Mouse (Mus musculus) megakaryocyte, embryonic 14.5 days (primary cell): ENCODE data around the gene 2310034G01Rik. TPM values are rescaled to one million over a fixed set of nuclear protein-coding genes. Genes with fewer than 3 reads are reported as not detected.
A peak's percentile ranks its signal among the peaks of the same experiment; 100 is the strongest.

Experiments
- H3K27me3 ChIP-seq: replicated peaks from 2 replicates; pipeline ENCODE3; 2012; ENCODE audit warnings: inconsistent platforms
- H3K36me3 ChIP-seq: replicated peaks from 2 replicates; pipeline ENCODE3; 2012; ENCODE audit warnings: low read length, inconsistent platforms, mixed read lengths
- H3K4me1 ChIP-seq: 2 replicates; pipeline ENCODE4 v1.6.1; 2012; ENCODE audit warnings: inconsistent platforms
- H3K4me3 ChIP-seq: replicated peaks from 2 replicates; pipeline ENCODE3; 2012; ENCODE audit warnings: moderate library complexity, mild to moderate bottlenecking, inconsistent platforms
- H3K9me3 ChIP-seq: 2 replicates; pipeline ENCODE4 v1.6.1; 2012; ENCODE audit warnings: inconsistent platforms
- FLI1 ChIP-seq: IDR thresholded peaks from 2 replicates; pipeline ENCODE4 v1.6.1; 2012; ENCODE audit warnings: low read length, inconsistent platforms, mixed read lengths
- GATA1 ChIP-seq: IDR thresholded peaks from 3 replicates; pipeline ENCODE4 v1.6.1; 2012; ENCODE audit warnings: mixed read lengths, low read length, inconsistent platforms, borderline replicate concordance
- polyA plus RNA-seq: library from polyadenylated mRNA; stranded (reverse); fragments of >175 nt; gene quantifications from 2 replicates; pipeline ENCODE4 v1.2.3, GENCODE M21; 2012; ENCODE audit warnings: low replicate concordance; ENCODE audit not compliant: insufficient read depth

Gene 2310034G01Rik
- polyA plus RNA-seq, 1 experiment: 0.32 TPM

- no peak overlapping the region for H3K4me3 ChIP-seq
- peaks cover 49% of the 10 kb centered on the region for H3K4me1 ChIP-seq
- H3K27me3 ChIP-seq: peaks cover 98% of the 10 kb centered on the region
- no peaks in the 10 kb centered on the region for H3K36me3 ChIP-seq
- H3K9me3 ChIP-seq: no peaks in the 10 kb centered on the region
- TF ChIP-seq FLI1 (no peak), GATA1 (no peak)
Measured at GRCm38 (mm10) chr19:46322144-46322995, 27.7 kb downstream of the 2310034G01Rik start.

DNA sequence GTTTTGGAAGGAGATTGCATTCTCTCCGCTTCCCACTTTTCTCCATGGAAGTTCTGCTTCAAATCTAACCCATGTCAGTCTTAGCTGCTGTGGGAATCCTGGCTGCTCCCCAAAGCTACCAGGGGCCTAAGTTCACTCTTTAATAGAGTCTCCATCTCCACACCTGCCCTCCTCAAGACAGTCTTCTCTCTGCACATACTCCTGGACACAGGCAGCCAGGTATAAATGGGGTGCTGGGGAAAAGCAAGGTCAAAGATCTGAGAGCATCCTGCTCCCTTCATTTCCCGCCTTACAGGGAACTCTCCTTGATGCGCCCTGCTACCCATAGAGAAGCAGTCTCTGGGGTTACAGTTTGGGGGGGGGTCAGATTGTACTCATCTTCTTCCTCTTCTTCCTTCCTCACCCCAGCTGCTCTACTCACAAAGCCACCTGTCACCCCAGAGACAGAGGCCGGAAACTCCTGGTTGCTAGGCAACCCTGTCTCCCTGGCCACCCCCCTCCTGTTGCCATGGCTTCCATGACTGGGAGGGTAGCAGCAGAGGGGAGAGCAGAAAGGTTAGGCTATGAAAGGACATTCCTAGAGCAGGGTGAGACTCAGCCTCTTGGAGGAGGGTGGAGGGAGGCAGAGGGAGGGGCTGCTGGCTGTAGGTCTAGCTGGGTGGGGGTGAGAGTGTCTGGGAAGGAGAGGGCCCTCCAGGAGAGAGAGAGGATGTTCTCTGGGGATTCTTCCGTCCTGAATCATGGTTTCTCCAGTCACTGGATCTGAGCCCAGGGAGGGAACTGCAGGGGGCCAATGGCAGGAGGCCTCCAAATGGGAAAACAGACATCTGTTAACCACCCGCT lies 28.8 kb downstream of the 2310034G01Rik start:
- Histone ChIP-seq H3K36me3 (no peaks in the 10 kb centered on the region), H3K4me3 (no peak overlapping the region), H3K4me1 (peaks cover 49% of the 10 kb centered on the region), H3K27me3 (peaks cover 100% of the 10 kb centered on the region), H3K9me3 (no peaks in the 10 kb centered on the region)
- no peak for TF ChIP-seq FLI1
- no peak for TF ChIP-seq GATA1

DNA sequence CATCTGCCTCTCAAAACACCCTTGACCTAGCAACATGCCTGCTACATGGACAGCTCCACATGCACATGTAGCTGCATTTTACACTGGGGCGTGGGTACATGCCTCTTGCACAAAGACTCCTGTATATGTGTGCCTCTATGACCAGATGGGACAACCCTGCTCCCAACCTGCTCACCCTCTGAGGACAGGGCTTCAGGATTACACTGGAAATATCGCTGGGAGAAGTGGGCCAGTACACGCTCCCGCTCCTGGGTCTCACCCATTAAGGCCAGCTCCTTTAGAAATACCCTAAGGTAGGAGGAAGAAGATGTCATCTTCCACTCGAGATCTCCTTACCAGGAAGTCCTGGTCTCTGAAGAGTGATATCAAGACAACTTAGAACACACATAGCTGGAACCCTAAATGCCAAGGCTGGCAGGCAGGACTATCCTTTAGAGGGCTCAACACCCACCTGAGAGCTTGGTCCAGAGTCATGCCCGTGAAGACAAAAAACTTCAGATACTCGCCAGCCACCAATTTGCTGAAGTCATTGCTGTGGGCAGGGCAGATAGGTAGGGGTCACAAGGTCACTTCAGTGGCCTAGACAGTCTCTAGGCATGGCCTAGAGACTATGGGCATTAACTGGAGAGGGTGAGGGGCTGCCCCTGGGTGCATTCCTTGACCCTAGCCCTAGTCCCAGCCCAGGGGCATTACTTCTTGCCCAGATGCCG lies 29.9 kb downstream of the 2310034G01Rik start:
- peak overlapping the region; percentile 15 for H3K4me3 ChIP-seq
- H3K27me3 ChIP-seq: peaks cover 99% of the 10 kb centered on the region
- no peaks in the 10 kb centered on the region for H3K36me3 ChIP-seq
- TF ChIP-seq GATA1 (no peak), FLI1 (no peak)
- H3K4me1 ChIP-seq: peaks cover 57% of the 10 kb centered on the region
- H3K9me3 ChIP-seq: no peaks in the 10 kb centered on the region

DNA sequence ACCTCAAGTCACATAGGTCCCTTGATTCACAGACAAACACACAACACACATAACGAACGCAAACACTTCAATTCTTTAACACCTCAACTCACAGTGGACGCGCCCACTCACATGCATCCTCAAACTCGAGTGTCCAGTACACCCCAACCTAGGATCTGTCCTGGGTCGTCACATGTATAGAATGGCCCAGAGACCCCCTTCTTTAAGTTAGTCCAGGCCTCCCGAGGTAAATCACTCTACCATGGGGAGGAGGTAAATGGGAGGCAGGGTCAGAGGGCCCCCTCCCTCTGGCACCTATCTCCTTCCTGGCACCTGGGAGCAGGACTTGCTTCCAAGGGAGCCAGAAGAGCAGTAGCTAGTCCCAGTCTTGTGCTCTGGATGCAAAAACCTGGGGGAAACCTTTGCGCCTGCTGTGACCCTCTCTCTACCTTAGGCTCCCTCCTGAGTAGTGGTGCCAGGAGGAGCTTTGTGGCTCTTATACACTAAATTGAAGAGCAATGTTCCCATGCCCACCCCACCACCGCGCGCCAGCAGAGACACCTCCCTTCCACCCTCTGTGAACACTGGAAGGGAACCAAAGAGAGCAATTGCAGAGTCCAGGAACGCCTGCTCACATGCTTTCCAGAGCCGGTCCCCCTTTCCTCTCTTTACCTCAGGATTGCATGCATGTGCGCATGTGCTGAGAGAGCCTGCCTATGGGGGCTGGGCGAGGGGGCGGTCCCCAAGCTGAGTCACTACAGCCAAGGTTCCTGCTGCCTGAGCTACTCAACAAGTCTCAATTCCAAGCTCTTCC lies 31.3 kb downstream of the 2310034G01Rik start:
- TF ChIP-seq FLI1 (no peak), GATA1 (no peak)
- Histone ChIP-seq H3K4me3 (peak overlapping the region; percentile 46), H3K36me3 (no peaks in the 10 kb centered on the region), H3K27me3 (peaks cover 99% of the 10 kb centered on the region), H3K4me1 (peaks cover 70% of the 10 kb centered on the region), H3K9me3 (no peaks in the 10 kb centered on the region)

DNA sequence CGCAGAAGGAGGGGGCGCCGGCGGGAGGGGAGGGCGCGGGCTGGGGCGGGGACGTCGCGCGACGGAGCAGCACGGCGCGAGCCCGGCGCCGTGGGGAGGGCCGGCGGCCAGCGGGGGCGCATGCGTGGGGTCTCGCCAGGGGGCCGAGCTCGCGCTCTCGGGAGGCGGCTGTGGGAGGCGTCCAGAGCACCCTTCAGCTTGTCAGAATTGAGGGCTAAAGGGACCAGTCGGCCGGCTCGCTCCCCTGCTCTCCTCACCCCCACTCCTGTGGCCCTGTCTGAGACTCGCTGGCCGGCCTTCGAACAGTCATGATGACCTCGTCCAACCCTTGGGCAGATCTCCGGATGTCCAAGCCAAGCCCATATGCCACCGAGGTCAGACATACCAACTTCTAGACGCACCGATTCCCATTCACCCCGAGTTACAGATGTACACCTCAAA lies 32.1 kb downstream of the 2310034G01Rik start:
- H3K36me3 ChIP-seq: peaks cover 6% of the 10 kb centered on the region
- H3K4me1 ChIP-seq: peaks cover 70% of the 10 kb centered on the region
- H3K27me3 ChIP-seq: peaks cover 97% of the 10 kb centered on the region
- no peaks in the 10 kb centered on the region for H3K9me3 ChIP-seq
- TF ChIP-seq FLI1 (no peak), GATA1 (no peak)
- H3K4me3 ChIP-seq: peak overlapping the region; percentile 86

DNA sequence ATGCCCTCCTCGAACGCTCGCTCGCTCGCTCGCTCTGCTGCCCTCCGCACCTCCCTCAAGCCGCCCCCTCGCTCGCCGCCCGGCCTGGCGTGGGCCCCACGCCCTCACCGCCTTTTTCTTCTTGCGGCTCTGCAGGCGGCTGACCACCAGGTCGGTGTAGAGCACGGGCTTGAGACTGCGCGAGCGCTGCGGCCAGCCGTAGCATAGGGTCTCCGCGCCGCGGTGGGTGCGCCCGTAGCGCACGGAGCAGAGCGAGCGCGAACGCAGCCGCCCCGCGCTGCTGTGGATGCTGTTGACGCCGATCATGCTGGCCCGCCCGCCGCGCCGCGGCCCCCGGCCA lies 32.6 kb downstream of the 2310034G01Rik start:
- Histone ChIP-seq H3K27me3 (peaks cover 93% of the 10 kb centered on the region), H3K4me1 (peaks cover 70% of the 10 kb centered on the region), H3K36me3 (peaks cover 11% of the 10 kb centered on the region), H3K9me3 (no peaks in the 10 kb centered on the region), H3K4me3 (peak overlapping the region; percentile 86)
- TF ChIP-seq FLI1: no peak

- Histone ChIP-seq H3K4me1 (peaks cover 67% of the 10 kb centered on the region), H3K4me3 (peak overlapping the region; percentile 86), H3K27me3 (peaks cover 90% of the 10 kb centered on the region), H3K36me3 (peaks cover 16% of the 10 kb centered on the region), H3K9me3 (no peaks in the 10 kb centered on the region)
- TF ChIP-seq FLI1 (no peak), GATA1 (no peak)
Measured at GRCm38 (mm10) chr19:46316846-46317545, 33.1 kb downstream of the 2310034G01Rik start.

DNA sequence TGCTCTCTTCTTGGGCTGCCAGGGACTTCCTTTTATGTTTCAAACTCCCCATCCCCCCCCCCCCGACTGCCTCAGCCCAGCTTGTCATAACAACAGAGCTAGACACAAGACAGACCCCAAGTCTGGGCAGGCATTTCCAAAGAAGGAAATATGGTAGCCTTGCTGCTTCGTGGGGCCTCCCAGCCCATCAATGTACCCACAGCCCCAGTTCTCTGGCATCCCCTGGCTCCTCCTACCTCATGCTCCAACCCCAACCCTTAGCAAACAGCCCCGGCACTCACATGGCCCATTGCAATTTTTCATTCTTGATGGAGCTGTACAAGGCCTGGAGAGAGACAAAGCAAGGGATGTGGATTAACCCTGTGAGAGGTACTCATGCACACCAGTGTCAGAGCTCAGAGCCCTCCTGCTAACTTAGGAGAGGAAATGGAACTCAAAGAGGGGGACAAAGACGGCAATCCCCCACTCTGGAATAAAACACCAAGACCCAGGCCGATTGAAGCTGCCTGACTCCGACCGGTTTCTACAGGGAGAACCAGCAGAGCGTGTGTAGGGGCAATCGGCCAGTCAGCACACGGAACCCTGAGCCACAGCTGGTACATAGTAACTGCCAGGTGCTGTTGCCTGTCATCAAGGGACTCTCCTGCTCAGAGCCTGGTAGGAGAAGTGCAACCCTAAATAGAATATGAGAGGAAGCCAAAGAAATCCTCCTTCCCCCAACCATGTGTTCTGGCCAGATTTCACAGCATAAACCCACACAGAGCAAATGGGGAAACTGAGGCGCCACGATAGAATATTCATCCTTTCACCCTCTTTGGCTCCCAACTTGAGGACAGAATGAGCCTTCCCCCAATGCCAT lies 34.1 kb downstream of the 2310034G01Rik start:
- Histone ChIP-seq H3K36me3 (peaks cover 26% of the 10 kb centered on the region), H3K4me1 (peaks cover 62% of the 10 kb centered on the region), H3K4me3 (peak overlapping the region; percentile 23), H3K27me3 (peaks cover 83% of the 10 kb centered on the region), H3K9me3 (no peaks in the 10 kb centered on the region)
- TF ChIP-seq FLI1 (no peak), GATA1 (no peak)
